Mouse (Mus musculus) c-Kit-positive CD71-negative TER-119-negative erythroid progenitor cells, embryonic 14.5 days (primary cell): ENCODE measurements around the gene Ptov1.
A peak's percentile ranks its signal among the peaks of the same experiment; 100 is the strongest.

Experiments used
- DNase-seq: peaks from one replicate; pipeline ENCODE4 v3.0.0-alpha.2; 2013; ENCODE audit warnings: low read depth

The Ptov1 gene

GRCm38 (mm10) chr7:44857905-44858304 lies 11.7 kb downstream of the Ptov1 start:
- DNase-seq, result no peak

GRCm38 (mm10) chr7:44857042-44857552 lies 12.5 kb downstream of the Ptov1 start, which contains the start of gene Pnkp:
Gene Pnkp (plus strand): TSS chr7:44857139.
- DNase-seq, result peak; percentile 87

- DNase-seq, result no peak
Observed at GRCm38 (mm10) chr7:44856265-44856916, 13.2 kb downstream of the Ptov1 start.

- DNase-seq, result no peak
Observed at GRCm38 (mm10) chr7:44855036-44855435, 14.6 kb downstream of the Ptov1 start.

- DNase-seq, result no peak
Observed at GRCm38 (mm10) chr7:44854356-44855031, 15.1 kb downstream of the Ptov1 start.

GRCm38 (mm10) chr7:44853596-44854355 lies 15.8 kb downstream of the Ptov1 start:
- no peak for DNase-seq

- DNase-seq, result no peak
Observed at GRCm38 (mm10) chr7:44853065-44853464, 16.5 kb downstream of the Ptov1 start.

- no peak for DNase-seq
Observed at GRCm38 (mm10) chr7:44852259-44853027, 17.1 kb downstream of the Ptov1 start.

GRCm38 (mm10) chr7:44851625-44852234 lies 17.9 kb downstream of the Ptov1 start:
- no peak for DNase-seq

- no peak for DNase-seq
Observed at GRCm38 (mm10) chr7:44850789-44851624, 18.6 kb downstream of the Ptov1 start.

GRCm38 (mm10) chr7:44850146-44850545 lies 19.4 kb downstream of the Ptov1 start:
- no peak for DNase-seq

- DNase-seq, result peak; percentile 83
Observed at GRCm38 (mm10) chr7:44849416-44850111, 20.0 kb downstream of the Ptov1 start.

- DNase-seq, result peak; percentile 93
Observed at GRCm38 (mm10) chr7:44848561-44849415, 20.8 kb downstream of the Ptov1 start, which contains the start of the genes Akt1s1 and Tbc1d17. Gene Akt1s1 (plus strand): TSS chr7:44848991. Gene Tbc1d17 (minus strand): TSS chr7:44849079.

- no peak for DNase-seq
Observed at GRCm38 (mm10) chr7:44847772-44848171, 21.8 kb downstream of the Ptov1 start.

- no peak for DNase-seq
Observed at GRCm38 (mm10) chr7:44846804-44847203, 22.8 kb downstream of the Ptov1 start.

GRCm38 (mm10) chr7:44845006-44845405 lies 24.6 kb downstream of the Ptov1 start:
- no peak for DNase-seq

- no peak for DNase-seq
Observed at GRCm38 (mm10) chr7:44841825-44842463, 27.6 kb downstream of the Ptov1 start.

- DNase-seq, result no peak
Observed at GRCm38 (mm10) chr7:44840426-44840825, 29.2 kb downstream of the Ptov1 start.
